Mouse (Mus musculus) cerebellum, adult 2 months (tissue): ENCODE results near the gene Evl.

Experiments
- CTCF ChIP-seq: fragments of 200-500 bp; IDR thresholded peaks from 2 replicates; pipeline ENCODE4 v1.5.1; 2011; ENCODE audit warnings: low read depth, mild to moderate bottlenecking, control low read depth, low read length, moderate library complexity, borderline replicate concordance; ENCODE audit not compliant: insufficient read depth
- POLR2A ChIP-seq: fragments of 200-500 bp; IDR thresholded peaks from 2 replicates; pipeline ENCODE4 v1.6.1; 2011; ENCODE audit warnings: low read length, control low read depth, borderline replicate concordance; ENCODE audit not compliant: insufficient read depth

DNA sequence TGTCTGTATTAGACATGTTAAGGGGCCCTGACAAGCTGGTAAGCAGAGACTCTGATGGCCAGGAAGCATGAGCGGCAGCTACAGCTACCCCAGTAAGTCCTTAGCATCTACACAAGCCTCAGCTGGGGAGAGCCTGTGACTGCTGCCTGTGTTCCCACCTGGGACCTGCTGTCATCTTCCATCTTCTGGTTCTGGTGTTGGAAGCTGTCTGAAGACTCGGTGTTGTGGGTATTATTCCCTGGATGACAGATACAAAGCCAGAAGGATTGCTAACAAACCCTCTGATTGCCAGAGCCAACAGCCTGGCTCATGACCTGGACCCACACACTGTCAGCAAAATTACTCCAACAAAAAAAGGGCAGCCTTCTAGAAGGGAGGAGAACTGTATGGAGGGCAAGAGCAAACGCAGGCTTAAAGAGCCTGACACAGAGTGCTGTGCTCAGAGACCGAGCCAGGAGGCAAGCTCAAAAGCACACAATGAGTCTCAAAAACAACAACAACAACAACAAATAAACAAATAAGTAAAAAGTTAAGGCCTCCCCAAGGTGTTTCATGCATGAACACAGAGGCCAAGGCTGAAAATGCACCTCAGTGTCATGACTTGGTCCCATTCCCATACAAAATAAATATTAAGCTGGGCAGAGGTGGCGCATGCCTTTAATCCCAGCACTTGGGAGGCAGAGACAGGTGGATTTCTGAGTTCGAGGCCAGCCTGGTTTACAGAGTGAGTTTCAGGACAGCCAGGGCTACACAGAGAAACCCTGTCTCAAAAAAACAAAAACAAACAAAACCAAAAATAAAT, 155.6 kb downstream of the Evl start:
- no peak for TF ChIP-seq CTCF
- TF ChIP-seq POLR2A: no peak
